Mouse (Mus musculus): ENCODE measurements around the gene Slc39a13. TPM values are rescaled to one million over a fixed set of nuclear protein-coding genes. Genes with fewer than 3 reads are reported as not detected.

Gene Slc39a13
- polyA plus RNA-seq, 1 experiment from 2014 or later: 19.1 TPM

DNA sequence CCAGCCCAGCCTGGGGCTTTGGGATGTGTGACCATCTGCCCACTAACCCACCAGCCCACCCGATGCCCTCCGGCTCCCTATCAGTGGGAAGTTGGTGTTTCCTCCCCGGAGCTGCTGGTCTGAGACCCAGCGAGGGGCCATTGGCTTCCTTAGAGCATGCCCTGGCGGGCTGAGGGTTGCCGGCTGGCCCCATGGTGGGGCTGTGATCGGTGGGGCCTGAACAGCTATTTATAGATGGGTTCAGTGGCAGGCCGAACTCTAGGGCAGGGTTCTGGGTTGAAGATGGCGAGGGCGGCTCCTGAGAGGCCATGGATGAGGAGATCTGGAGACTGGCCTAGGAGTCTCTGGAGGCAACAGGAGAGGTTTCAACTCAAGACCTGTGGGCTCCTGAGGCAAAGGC lies 26.8 kb upstream of the Slc39a13 start:
- DNase-seq (ENCODE audit: low spot score) (no peak), ATAC-seq (ENCODE audit: low FRiP score, low TSS enrichment) (no peak)
- H3K27ac ChIP-seq (replicated peaks): no peak overlapping the region
- H3K36me3 ChIP-seq (ENCODE audit: control insufficient read depth, insufficient read depth, low read length): no peaks in the 10 kb centered on the region
- no peaks in the 10 kb centered on the region for H3K9me3 ChIP-seq (ENCODE audit: control insufficient read depth, low read length)
- 0 out of 2 replicates have a peak overlapping the region, but pooled peaks have one; percentile 2 for H3K4me3 ChIP-seq (ENCODE audit: low read depth, low read length)
- H3K9ac ChIP-seq (ENCODE audit: low read length): peak overlapping the region; percentile 31; the same call in 1 of the 2 replicates
- H3K27me3 ChIP-seq (ENCODE audit: control insufficient read depth, insufficient read depth, low read length): no peaks in the 10 kb centered on the region
- no peaks in the 10 kb centered on the region for H3K4me1 ChIP-seq (replicated peaks; ENCODE audit: control insufficient read depth, insufficient read depth)
- no peak overlapping the region; the same call in 1 of the 2 replicates for H3K4me2 ChIP-seq (replicated peaks; ENCODE audit: low read depth)
- TF ChIP-seq EP300 (optimal IDR thresholded peaks at IDR 0.05) (no peak), CTCF (IDR thresholded peaks at IDR 0.05; ENCODE audit: low read depth) (no peak)
- WGBS: 83% methylated on average over 10 of the region's 10 CpGs

- Histone ChIP-seq H3K4me1 (replicated peaks; ENCODE audit: control insufficient read depth, insufficient read depth) (no peaks in the 10 kb centered on the region), H3K4me3 (ENCODE audit: low read depth, low read length) (no peak overlapping the region), H3K36me3 (ENCODE audit: control insufficient read depth, insufficient read depth, low read length) (no peaks in the 10 kb centered on the region), H3K9ac (ENCODE audit: low read length) (no peak overlapping the region), H3K27ac (replicated peaks) (no peak overlapping the region), H3K9me3 (ENCODE audit: control insufficient read depth, low read length) (no peaks in the 10 kb centered on the region), H3K4me2 (replicated peaks; ENCODE audit: low read depth) (no peak overlapping the region), H3K27me3 (ENCODE audit: control insufficient read depth, insufficient read depth, low read length) (no peaks in the 10 kb centered on the region)
- WGBS: 70% methylated on average over 14 of the region's 14 CpGs
- no peak; the same call in 1 of the 2 replicates for ATAC-seq (ENCODE audit: low FRiP score, low TSS enrichment)
- TF ChIP-seq EP300 (optimal IDR thresholded peaks at IDR 0.05) (no peak), CTCF (IDR thresholded peaks at IDR 0.05; ENCODE audit: low read depth) (no peak)
- DNase-seq (ENCODE audit: low spot score): no peak
Measured at GRCm38 (mm10) chr2:91096524-91096923, 26.3 kb upstream of the Slc39a13 start.

DNA sequence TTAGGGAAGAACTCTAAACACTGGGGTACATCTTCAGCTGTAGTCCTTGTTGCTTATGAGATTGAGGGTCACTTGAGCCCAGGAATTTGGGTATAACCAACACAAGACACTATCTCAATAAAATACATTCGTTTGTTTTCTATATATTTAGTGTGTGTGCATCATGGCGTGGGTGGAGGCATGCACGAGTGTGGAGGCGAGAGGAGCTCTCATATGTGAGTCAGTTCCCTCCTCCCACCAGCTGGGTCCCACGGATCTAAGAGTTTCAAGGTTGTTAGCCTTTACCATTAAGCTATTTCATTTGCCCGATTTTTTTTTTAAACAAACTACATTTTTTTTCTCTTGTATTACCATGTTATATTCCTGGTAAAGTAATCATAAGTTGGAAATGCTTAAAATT lies 20.6 kb upstream of the Slc39a13 start:
- TF ChIP-seq EP300 (optimal IDR thresholded peaks at IDR 0.05): no peak
- TF ChIP-seq CTCF (IDR thresholded peaks at IDR 0.05; ENCODE audit: low read depth): no peak
- Histone ChIP-seq H3K27ac (replicated peaks) (no peak overlapping the region), H3K9me3 (ENCODE audit: control insufficient read depth, low read length) (no peaks in the 10 kb centered on the region), H3K4me2 (replicated peaks; ENCODE audit: low read depth) (no peak overlapping the region), H3K27me3 (ENCODE audit: control insufficient read depth, insufficient read depth, low read length) (no peaks in the 10 kb centered on the region), H3K36me3 (ENCODE audit: control insufficient read depth, insufficient read depth, low read length) (no peaks in the 10 kb centered on the region), H3K4me1 (replicated peaks; ENCODE audit: control insufficient read depth, insufficient read depth) (no peaks in the 10 kb centered on the region), H3K4me3 (ENCODE audit: low read depth, low read length) (no peak overlapping the region), H3K9ac (ENCODE audit: low read length) (no peak overlapping the region)
- ATAC-seq (ENCODE audit: low FRiP score, low TSS enrichment) (no peak), DNase-seq (ENCODE audit: low spot score) (no peak)
- 61% methylated on average over 6 of the region's 6 CpGs for WGBS

DNA sequence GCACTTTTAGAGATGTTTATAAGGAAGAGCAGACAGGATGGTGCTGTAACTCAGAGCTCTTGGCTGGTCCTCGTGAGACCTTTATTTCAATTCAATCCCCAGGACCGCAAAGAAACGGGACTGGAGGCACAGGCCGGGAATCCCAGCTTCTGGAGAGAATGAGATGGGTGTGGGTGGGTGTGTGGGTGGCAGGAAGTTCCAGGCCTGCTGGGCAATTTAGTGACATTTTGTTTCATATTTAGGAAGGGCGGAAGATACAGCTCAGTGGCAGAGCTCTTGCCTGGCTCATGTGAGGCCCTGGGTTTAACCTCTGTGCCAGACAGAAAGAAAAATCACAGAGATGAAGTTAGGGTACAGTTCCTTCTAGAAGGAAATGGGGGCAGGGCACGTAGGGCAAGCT lies 20.0 kb upstream of the Slc39a13 start:
- Histone ChIP-seq H3K9me3 (ENCODE audit: control insufficient read depth, low read length) (no peaks in the 10 kb centered on the region), H3K4me1 (replicated peaks; ENCODE audit: control insufficient read depth, insufficient read depth) (no peaks in the 10 kb centered on the region), H3K4me2 (replicated peaks; ENCODE audit: low read depth) (no peak overlapping the region), H3K4me3 (ENCODE audit: low read depth, low read length) (no peak overlapping the region), H3K27ac (replicated peaks) (no peak overlapping the region), H3K36me3 (ENCODE audit: control insufficient read depth, insufficient read depth, low read length) (no peaks in the 10 kb centered on the region), H3K27me3 (ENCODE audit: control insufficient read depth, insufficient read depth, low read length) (no peaks in the 10 kb centered on the region), H3K9ac (ENCODE audit: low read length) (no peak overlapping the region)
- DNase-seq (ENCODE audit: low spot score) (no peak), ATAC-seq (ENCODE audit: low FRiP score, low TSS enrichment) (no peak)
- 59% methylated on average over 6 of the region's 6 CpGs for WGBS
- no peak for TF ChIP-seq CTCF (IDR thresholded peaks at IDR 0.05; ENCODE audit: low read depth)
- no peak for TF ChIP-seq EP300 (optimal IDR thresholded peaks at IDR 0.05)

- Histone ChIP-seq H3K27ac (replicated peaks) (no peak overlapping the region), H3K4me3 (ENCODE audit: low read depth, low read length) (no peak overlapping the region), H3K36me3 (ENCODE audit: control insufficient read depth, insufficient read depth, low read length) (no peaks in the 10 kb centered on the region), H3K27me3 (ENCODE audit: control insufficient read depth, insufficient read depth, low read length) (no peaks in the 10 kb centered on the region), H3K4me2 (replicated peaks; ENCODE audit: low read depth) (no peak overlapping the region), H3K9me3 (ENCODE audit: control insufficient read depth, low read length) (no peaks in the 10 kb centered on the region), H3K4me1 (replicated peaks; ENCODE audit: control insufficient read depth, insufficient read depth) (no peaks in the 10 kb centered on the region), H3K9ac (ENCODE audit: low read length) (no peak overlapping the region)
- TF ChIP-seq EP300 (optimal IDR thresholded peaks at IDR 0.05) (no peak), CTCF (IDR thresholded peaks at IDR 0.05; ENCODE audit: low read depth) (no peak)
- 76% methylated on average over 9 of the region's 9 CpGs for WGBS
- ATAC-seq (ENCODE audit: low FRiP score, low TSS enrichment): no peak
- no peak for DNase-seq (ENCODE audit: low spot score)
Measured at GRCm38 (mm10) chr2:91088987-91089386, 18.8 kb upstream of the Slc39a13 start.

DNA sequence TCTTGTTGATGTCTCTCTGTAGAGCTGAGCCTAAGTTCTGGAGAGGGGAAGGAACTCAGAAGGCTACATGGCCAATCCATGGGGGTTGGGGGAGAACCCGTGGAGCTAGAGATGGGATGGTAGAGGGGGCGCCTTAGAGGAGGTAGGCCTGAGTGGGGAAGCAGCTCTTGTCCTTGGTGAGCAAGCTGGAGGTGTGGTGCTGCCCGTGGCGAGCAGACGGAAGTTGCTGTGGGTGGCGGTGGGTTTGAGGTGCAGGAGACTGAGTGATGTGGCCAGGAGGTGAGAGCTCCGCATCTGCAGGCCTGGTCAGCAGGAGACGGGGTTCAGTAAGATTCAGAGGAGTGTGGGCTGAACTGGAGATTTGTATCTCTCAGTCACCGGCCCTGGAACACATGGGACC lies 17.2 kb upstream of the Slc39a13 start:
- TF ChIP-seq CTCF (IDR thresholded peaks at IDR 0.05; ENCODE audit: low read depth): no peak
- no peak for TF ChIP-seq EP300 (optimal IDR thresholded peaks at IDR 0.05)
- Histone ChIP-seq H3K27me3 (ENCODE audit: control insufficient read depth, insufficient read depth, low read length) (no peaks in the 10 kb centered on the region), H3K4me3 (ENCODE audit: low read depth, low read length) (no peak overlapping the region), H3K9ac (ENCODE audit: low read length) (no peak overlapping the region), H3K27ac (replicated peaks) (no peak overlapping the region), H3K4me2 (replicated peaks; ENCODE audit: low read depth) (no peak overlapping the region), H3K4me1 (replicated peaks; ENCODE audit: control insufficient read depth, insufficient read depth) (no peaks in the 10 kb centered on the region), H3K9me3 (ENCODE audit: control insufficient read depth, low read length) (no peaks in the 10 kb centered on the region), H3K36me3 (ENCODE audit: control insufficient read depth, insufficient read depth, low read length) (no peaks in the 10 kb centered on the region)
- ATAC-seq (ENCODE audit: low FRiP score, low TSS enrichment): no peak
- no peak for DNase-seq (ENCODE audit: low spot score)
- WGBS: 80% methylated on average over 9 of the region's 9 CpGs
